Mouse (Mus musculus): ENCODE results near the gene Ccdc3.
"Not testable (repeated sequence)": the region's sequence is repeated elsewhere in the genome, so short reads cannot be mapped to it uniquely, and the experiment has no call there.

Ccdc3 gene

GRCm38 (mm10) chr2:5214581-5214980 lies 77.0 kb downstream of the Ccdc3 start:
- no peak for DNase-seq (ENCODE audit: low spot score)

GRCm38 (mm10) chr2:5215252-5215815 lies 77.8 kb downstream of the Ccdc3 start:
- no peak for DNase-seq (ENCODE audit: low spot score)

- DNase-seq (ENCODE audit: low spot score): no peak
Observed at GRCm38 (mm10) chr2:5219206-5219605, 81.6 kb downstream of the Ccdc3 start.

- DNase-seq (ENCODE audit: low spot score): no peak
Observed at GRCm38 (mm10) chr2:5219847-5220375, 82.3 kb downstream of the Ccdc3 start.

GRCm38 (mm10) chr2:5222571-5222970 lies 85.0 kb downstream of the Ccdc3 start:
- no peak for DNase-seq (ENCODE audit: low spot score)

GRCm38 (mm10) chr2:5236846-5237482 lies 99.4 kb downstream of the Ccdc3 start:
- no peak for DNase-seq (ENCODE audit: low spot score)

- DNase-seq (ENCODE audit: low spot score): no peak
Observed at GRCm38 (mm10) chr2:5237870-5238269, 100.3 kb downstream of the Ccdc3 start.

GRCm38 (mm10) chr2:5239492-5239891 lies 101.9 kb downstream of the Ccdc3 start:
- DNase-seq (ENCODE audit: low spot score): no peak

GRCm38 (mm10) chr2:5241469-5241897 lies 103.9 kb downstream of the Ccdc3 start:
- no peak for DNase-seq (ENCODE audit: low spot score)

- not testable (repeated sequence) for DNase-seq (ENCODE audit: low spot score)
Observed at GRCm38 (mm10) chr2:5249199-5249598, 111.6 kb downstream of the Ccdc3 start.

- DNase-seq (ENCODE audit: low spot score): peak; percentile 64
Observed at GRCm38 (mm10) chr2:5249969-5250368, 112.4 kb downstream of the Ccdc3 start.

- no peak for DNase-seq (ENCODE audit: low spot score)
Observed at GRCm38 (mm10) chr2:5258250-5258649, 120.7 kb downstream of the Ccdc3 start.

- DNase-seq (ENCODE audit: low spot score): no peak
Observed at GRCm38 (mm10) chr2:5262279-5262678, 124.7 kb downstream of the Ccdc3 start.

- no peak for DNase-seq (ENCODE audit: low spot score)
Observed at GRCm38 (mm10) chr2:5267980-5268379, 130.4 kb downstream of the Ccdc3 start.
